Mouse (Mus musculus): ENCODE measurements at regions not wholly inside any gene's neighbourhood (a gene's known extent, or its start where the extent isn't known, plus 50 kb on each side); places are given as distances from the start of the nearest gene placed in this dataset.
"Not testable (repeated sequence)": the region's sequence is repeated elsewhere in the genome, so short reads cannot be mapped to it uniquely, and the experiment has no call there.

DNA sequence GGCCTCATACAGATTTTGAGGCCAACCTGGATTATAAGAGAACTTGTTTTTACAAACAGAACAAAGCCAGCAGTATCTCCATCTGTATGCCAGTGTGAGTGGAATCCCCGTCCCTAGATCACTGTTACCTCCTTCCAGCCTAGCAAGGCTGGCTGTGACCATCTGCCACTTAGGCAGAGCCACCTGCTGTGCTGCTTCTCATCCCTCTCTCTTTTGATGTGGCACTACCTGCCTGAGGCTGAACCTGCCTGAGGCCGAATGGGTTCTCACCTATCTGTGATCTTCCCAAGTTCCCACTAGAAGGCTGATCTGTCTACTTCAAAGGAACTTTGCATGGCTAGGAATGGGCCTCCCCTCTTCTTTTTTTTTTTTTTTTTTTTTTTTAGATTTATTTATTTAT lies 55.4 kb upstream of the Trim24 start:
- H3K9ac ChIP-seq; H3K27ac ChIP-seq; H3K4me2 ChIP-seq (replicated peaks); H3K9me3 ChIP-seq; H3K27me3 ChIP-seq (replicated peaks); ATAC-seq; H3K4me1 ChIP-seq (replicated peaks); H3K36me3 ChIP-seq; H3K4me3 ChIP-seq (replicated peaks): not testable (repeated sequence)
- 67% methylated on average over 2 of the region's 2 CpGs for WGBS
